Mouse (Mus musculus) liver, postnatal 0 days (tissue): ENCODE data around the gene Ift88.

ENCODE experiments used
- CTCF ChIP-seq: sonication (generic); IDR thresholded peaks from 2 replicates; pipeline ENCODE4 v1.5.1; 2016; ENCODE audit warnings: antibody characterized with exemption, low read depth
- EP300 ChIP-seq: IDR thresholded peaks from 2 replicates; pipeline ENCODE4 v1.6.1; 2016; ENCODE audit warnings: antibody characterized with exemption, low read depth, mild to moderate bottlenecking

GRCm38 (mm10) chr14:57493840-57494239, 70.0 kb downstream of the Ift88 start:
- no peak for TF ChIP-seq CTCF
- TF ChIP-seq EP300: no peak
